Mouse (Mus musculus) Patski (cell line): ENCODE measurements around the gene Sema7a. TPM values are rescaled to one million over a fixed set of nuclear protein-coding genes. Genes with fewer than 3 reads are reported as not detected.

Source experiments
- ATAC-seq: fragments of 100-300 bp; one replicate; pipeline ENCODE4 v1.8.0; 2021
- CTCF ChIA-PET: fragments of 350-600 bp; sonication (Branson Sonifier 250); formaldehyde crosslinking; loops from one replicate; lab custom pipeline; 2022; ENCODE audit warnings: inconsistent platforms; lab: Charles Lee
- POLR2A ChIA-PET: fragments of 350-600 bp; sonication (Branson Sonifier 250); formaldehyde crosslinking; loops from one replicate; lab custom pipeline; 2022; ENCODE audit warnings: antibody characterized with exemption, inconsistent platforms; lab: Charles Lee
- DNase-seq: peaks from one replicate; pipeline ENCODE4 v3.0.0-alpha.2; 2011; ENCODE audit warnings: low read depth, low spot score
- H3K27me3 ChIP-seq: fragments of 371-371 bp; one replicate; pipeline ENCODE4 v1.5.1; 2021
- CTCF ChIP-seq: fragments of 100-300 bp; IDR thresholded peaks from one replicate; pipeline ENCODE4 v1.5.1; 2021
- in situ Hi-C: fragments of 300-500 bp; cut with MboI; formaldehyde crosslinking; loops from 3 replicates; pipeline ENCODE4 v1.11.1; 2018; ENCODE audit warnings: low pct_unique_long_range_greater_than_20kb, mixed read lengths
- polyA plus RNA-seq: library from polyadenylated mRNA; unstranded; gene quantifications from one replicate; pipeline ENCODE4 v1.2.3, GENCODE M21; 2021

Gene Sema7a
- polyA plus RNA-seq, 1 experiment from 2014 or later = 77.8 TPM

DNA sequence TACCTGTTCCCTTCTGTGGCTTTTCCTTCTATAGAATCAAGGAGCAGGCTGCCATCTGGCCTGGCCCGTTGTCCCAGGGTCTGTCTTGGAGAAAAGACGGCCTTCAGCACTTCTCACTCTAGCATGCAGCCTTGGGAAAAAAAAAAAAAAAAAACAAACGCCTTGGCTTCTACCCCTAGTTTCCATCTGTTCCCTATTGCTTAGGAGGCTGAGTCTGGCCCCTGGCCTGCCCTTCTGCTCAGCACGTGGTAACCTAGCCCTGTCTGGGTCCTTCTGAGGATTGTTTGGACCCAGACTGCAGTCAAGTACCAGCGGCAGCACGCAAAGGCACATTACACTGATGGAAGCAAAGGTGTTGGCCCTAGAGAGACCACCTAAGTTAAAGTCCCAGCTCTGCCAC, 2.3 kb upstream of the Sema7a start:
- H3K27me3 ChIP-seq = no peaks in the 10 kb centered on the region
- no peak for TF ChIP-seq CTCF
- ATAC-seq (no peak), DNase-seq (no peak)
- CTCF ChIA-PET = interaction anchor here (1.8 to 17.8 kb wide), 3 partner anchors 9 to 55 kb away, joined by 5 to 311 read pairs (median 6); no protein-coding TSS in a partner anchor
- POLR2A ChIA-PET = interaction anchor here (1.2 to 1.8 kb wide), 2 partner anchors 37 to 53 kb away, joined by 3 to 4 read pairs; no protein-coding TSS in a partner anchor
- in situ Hi-C loops = loop anchor here (5.0 to 10.0 kb wide), 3 partner anchors 55 to 277 kb away; no protein-coding TSS in a partner anchor

DNA sequence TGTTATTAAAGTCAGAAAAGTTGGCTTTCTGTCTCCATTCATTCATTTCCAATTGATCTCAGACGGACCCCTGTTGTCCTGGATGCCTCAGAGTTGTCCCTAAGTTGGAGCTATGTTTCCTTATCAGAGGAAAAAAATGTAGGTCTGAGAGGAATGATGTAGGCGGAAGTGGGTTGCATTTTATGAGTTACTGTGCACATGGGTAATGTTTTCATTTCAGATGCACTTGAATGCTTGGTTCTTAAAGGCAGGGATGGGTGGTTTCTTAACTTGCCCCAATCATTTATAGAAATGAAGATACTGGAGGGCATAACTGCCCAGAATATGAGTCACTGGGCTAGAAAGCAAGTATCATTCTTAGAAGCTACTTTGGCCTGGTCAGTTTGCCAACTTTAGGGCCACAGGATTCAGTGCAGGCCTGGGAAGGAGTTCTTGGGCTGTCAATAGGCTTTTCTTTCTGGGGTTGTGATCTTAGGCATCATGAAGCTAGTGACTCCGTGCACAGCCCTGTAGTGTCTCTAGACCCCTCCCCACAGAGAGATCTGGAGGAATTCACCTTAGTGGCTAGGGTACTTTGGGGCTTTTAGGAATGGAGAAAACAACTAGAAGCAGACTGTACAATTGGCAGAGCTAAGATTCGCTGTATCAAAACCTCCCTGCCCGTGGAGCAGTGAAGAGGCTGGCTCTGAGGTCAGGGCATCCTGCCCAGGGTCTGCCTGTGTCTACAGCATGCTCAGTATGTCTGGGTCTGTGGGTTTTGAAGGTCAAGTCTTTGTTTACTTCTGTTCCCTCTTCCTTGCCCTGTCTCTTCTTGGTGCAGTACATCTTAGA, 1.5 kb upstream of the Sema7a start:
- CTCF ChIA-PET = interaction anchor here (1.0 to 17.8 kb wide), 7 partner anchors 9 to 288 kb away, joined by 3 to 311 read pairs (median 5); no protein-coding TSS in a partner anchor
- H3K27me3 ChIP-seq = no peaks in the 10 kb centered on the region
- peak; percentile 37 for ATAC-seq
- no peak for DNase-seq
- TF ChIP-seq CTCF = no peak
- POLR2A ChIA-PET = interaction anchor here (0.6 to 2.9 kb wide), 7 partner anchors 15 to 59 kb away, joined by 3 to 16 read pairs (median 4); no protein-coding TSS in a partner anchor
- in situ Hi-C loops = loop anchor here (5.0 to 10.0 kb wide), 3 partner anchors 54 to 276 kb away; no protein-coding TSS in a partner anchor

DNA sequence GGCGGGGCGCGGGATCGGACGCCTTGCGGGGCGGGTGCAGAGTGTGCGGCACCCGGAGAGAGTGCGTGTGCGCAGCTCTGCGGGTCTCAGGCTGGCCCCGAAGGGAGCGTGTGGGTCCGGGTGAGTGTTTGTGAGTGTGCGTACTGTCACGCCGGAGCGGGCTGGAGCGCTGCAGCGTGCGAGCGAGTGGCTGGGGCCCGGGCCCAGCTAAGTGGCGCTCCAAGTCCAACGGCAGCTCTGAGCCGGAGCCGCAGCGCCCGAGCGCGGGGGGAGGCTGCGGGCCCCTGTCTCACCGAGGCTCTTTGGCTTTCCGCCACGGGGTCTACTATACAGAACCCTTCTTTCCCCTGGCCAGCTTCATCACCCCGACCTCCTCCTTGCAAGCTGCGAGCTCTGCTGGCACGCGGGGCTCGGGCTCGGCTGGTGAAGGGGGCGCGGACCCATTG, 460 bp downstream of the Sema7a start:
- DNase-seq (no peak), ATAC-seq (no peak)
- ChIA-PET POLR2A (interaction anchor here (0.6 to 2.9 kb wide), 4 partner anchors 12 to 344 kb away, joined by 3 to 16 read pairs (median 7); no protein-coding TSS in a partner anchor), CTCF (interaction anchor here (1.8 to 17.8 kb wide), 2 partner anchors 19 to 53 kb away, joined by 5 to 311 read pairs; no protein-coding TSS in a partner anchor)
- TF ChIP-seq CTCF = no peak
- no peaks in the 10 kb centered on the region for H3K27me3 ChIP-seq
- in situ Hi-C loops = no loop called here

DNA sequence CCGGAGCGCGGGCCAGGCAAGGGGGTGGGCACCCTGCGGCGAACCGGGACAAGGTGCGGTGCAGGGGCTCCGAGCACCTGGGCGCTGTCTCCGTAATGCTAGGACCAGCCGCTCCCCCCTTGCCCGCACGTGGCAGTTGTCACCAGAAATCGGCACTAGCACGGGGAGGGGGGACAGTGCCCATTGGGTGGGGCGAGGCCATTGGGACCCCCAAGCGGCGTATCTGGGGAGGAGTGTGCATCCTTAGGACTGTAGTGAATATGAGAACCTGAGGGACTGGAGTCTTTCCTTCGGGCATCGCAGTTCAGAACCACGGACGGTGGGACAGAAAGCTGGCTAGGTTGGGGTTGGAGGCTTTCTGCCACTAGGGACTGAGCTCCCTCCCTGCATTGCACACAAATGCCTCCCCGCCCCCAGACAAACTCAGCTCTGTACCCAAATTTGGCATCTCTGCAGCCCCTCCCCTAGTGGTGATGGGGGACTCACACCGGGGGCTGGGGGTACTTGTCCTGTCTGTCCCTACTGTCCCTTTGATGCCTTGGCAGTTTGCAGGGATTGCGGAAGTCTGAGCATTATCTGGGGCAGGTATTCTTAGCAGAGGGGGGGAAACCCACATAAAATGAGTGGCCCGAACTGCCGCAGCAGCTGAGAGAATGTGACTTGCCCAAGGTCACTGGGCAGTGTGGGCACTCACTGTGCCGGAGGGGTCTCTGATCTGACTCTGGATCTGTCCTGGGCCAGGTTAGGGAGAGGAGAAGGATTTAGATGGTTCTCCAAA, 1.1 kb downstream of the Sema7a start:
- POLR2A ChIA-PET = interaction anchor here (1.3 to 2.9 kb wide), 3 partner anchors 12 to 343 kb away, joined by 3 to 16 read pairs (median 11); no protein-coding TSS in a partner anchor
- ATAC-seq (no peak), DNase-seq (no peak)
- no peaks in the 10 kb centered on the region for H3K27me3 ChIP-seq
- in situ Hi-C loops = no loop called here
- CTCF ChIA-PET = interaction anchor here (17.8 kb wide), 1 partner anchor 52 kb away, joined by 311 read pairs; no protein-coding TSS in a partner anchor
- TF ChIP-seq CTCF = no peak

DNA sequence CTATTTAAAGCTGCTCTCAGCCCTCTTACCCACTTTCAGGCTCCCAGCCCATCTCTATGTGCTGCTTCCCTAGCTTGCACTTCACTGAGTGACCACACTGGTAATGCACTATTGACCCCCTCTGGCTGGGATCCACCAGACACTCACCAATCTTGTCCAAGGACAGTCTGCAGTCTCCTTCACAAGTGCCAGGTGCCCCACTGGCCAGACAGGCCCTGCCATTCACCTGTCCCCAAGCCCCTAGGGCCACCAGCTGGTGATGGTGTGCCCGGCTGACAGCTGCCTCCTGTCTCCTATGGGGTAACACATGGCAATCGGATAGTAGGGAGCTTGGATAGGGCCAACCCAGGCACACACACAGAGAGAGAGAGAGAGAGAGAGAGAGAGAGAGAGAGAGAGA, 2.1 kb downstream of the Sema7a start:
- no peak for DNase-seq
- TF ChIP-seq CTCF = no peak
- ATAC-seq = no peak
- in situ Hi-C loops = no loop called here
- CTCF ChIA-PET = interaction anchor here (17.8 kb wide), 1 partner anchor 51 kb away, joined by 311 read pairs; no protein-coding TSS in a partner anchor
- no peaks in the 10 kb centered on the region for H3K27me3 ChIP-seq
- POLR2A ChIA-PET = interaction anchor here (1.5 to 2.0 kb wide), 2 partner anchors 11 to 80 kb away, joined by 3 to 11 read pairs; no protein-coding TSS in a partner anchor

DNA sequence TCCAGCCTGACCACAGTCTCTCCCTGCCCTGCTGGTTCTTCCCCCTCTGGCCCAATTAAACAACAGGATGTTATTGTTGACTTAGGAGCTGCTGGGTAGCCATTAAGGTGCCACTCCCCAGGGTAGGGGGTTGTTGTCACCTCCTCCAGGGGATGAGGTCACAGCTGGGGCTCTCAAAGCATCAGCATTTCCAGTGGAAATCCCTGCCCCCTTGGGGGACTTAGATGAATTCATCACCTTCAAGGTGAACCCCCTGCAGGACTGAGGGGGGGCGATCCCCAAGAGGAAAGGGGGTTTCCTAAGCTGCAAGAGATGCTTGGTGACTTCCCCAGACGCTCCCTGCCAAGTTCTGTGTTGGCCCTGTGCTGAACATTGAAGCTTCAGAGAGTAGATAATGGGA, 3.2 kb downstream of the Sema7a start:
- ATAC-seq = no peak
- ChIA-PET POLR2A (interaction anchor here (0.6 to 1.5 kb wide), 2 partner anchors 38 to 81 kb away, joined by 3 read pairs; no protein-coding TSS in a partner anchor), CTCF (interaction anchor here (17.8 kb wide), 1 partner anchor 50 kb away, joined by 311 read pairs; no protein-coding TSS in a partner anchor)
- no peak for DNase-seq
- no peak for TF ChIP-seq CTCF
- H3K27me3 ChIP-seq = no peaks in the 10 kb centered on the region
- in situ Hi-C loops = no loop called here

DNA sequence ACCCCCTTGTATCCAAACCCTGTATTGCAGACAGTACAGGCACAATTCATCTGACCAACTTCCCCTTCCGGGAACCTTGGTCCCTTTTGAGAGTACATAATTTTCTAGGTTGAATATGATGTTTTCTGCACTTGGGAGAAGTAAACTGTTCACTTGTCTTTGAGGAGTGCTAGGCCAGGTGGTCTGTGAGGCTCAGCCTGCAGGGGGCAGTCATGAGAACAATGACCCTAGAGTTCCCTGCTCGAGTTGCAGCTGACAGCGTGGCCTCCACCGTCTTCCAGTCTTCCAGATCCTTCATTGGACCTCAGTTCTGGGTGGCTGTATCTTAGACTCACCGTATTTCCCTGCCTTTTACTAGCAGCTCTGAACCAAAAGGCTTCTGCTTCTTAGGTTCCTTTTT, 4.7 kb downstream of the Sema7a start:
- no peaks in the 10 kb centered on the region for H3K27me3 ChIP-seq
- DNase-seq (no peak), ATAC-seq (no peak)
- POLR2A ChIA-PET = no interaction called here
- no peak for TF ChIP-seq CTCF
- CTCF ChIA-PET = no interaction called here
- in situ Hi-C loops = no loop called here

DNA sequence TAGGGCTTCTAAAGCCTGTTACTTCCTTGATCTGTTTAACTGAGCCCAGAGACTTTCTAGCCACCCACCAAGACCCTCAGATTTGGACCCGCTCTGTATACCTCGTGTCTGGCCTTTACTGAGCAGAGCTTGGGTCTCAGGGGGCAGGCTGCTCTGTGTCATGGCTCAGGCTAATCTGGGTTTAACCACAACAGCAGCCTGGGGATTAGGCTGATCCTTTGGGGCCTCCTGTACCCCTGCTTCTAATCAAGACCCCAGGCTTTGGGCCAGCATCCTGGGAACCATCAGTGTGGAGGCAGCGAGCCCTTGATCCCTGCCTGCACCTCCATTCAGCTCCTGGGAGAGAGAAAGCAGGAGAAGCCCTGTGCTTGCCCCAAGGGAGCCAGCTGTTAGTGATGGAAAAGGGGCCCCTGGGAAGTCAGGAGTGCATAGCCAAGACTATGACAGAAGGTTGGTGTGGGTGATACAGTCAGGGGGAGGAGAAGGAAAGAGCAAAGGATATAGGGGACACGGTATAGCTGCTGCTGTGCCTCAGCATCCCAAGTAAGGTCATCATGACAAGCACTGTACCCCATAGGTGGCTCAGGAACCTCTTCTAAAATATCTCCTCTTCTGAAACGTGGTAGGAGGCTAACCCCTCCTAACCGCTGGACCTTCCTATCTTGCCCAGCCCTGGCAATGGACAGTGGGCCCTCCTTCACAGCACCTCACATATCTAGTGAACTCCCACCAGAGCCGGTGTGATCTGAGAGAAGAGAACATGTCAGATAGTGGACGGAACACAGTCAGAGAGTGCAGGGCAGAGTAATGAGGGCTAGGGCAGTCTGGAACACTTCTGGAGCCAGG, 6.1 kb downstream of the Sema7a start:
- in situ Hi-C loops = no loop called here
- POLR2A ChIA-PET = no interaction called here
- CTCF ChIA-PET = interaction anchor here (0.8 to 1.6 kb wide), 3 partner anchors 10 to 49 kb away, joined by 3 to 5 read pairs (median 4); no protein-coding TSS in a partner anchor
- DNase-seq = no peak
- TF ChIP-seq CTCF = no peak
- no peak for ATAC-seq
- no peaks in the 10 kb centered on the region for H3K27me3 ChIP-seq
